Mouse (Mus musculus) kidney, adult 2 months (tissue): ENCODE results near the gene Psma6.
"Not testable (repeated sequence)": the region's sequence is repeated elsewhere in the genome, so short reads cannot be mapped to it uniquely, and the experiment has no call there.

Experiments
- CTCF ChIP-seq: fragments of 200-500 bp; conservative IDR thresholded peaks from 2 replicates; pipeline ENCODE4 v1.5.1; 2011; ENCODE audit warnings: low read depth, mild to moderate bottlenecking, control low read depth, low read length, moderate library complexity, mixed read lengths; ENCODE audit not compliant: insufficient read depth, insufficient read length
- POLR2A ChIP-seq: fragments of 200-500 bp; IDR thresholded peaks from one replicate; pipeline ENCODE4 v1.6.1; 2011; ENCODE audit warnings: low read depth, low read length, control low read depth

- TF ChIP-seq CTCF, POLR2A: not testable (repeated sequence)
Observed at GRCm38 (mm10) chr12:55395601-55396000, 11.6 kb downstream of the Psma6 start.
